Mouse (Mus musculus) neural tube, embryonic 10.5 days (tissue): ENCODE measurements around the gene Bcam.

Source experiments
- DNase-seq: peaks from one replicate; pipeline ENCODE4 v3.0.0-alpha.2; 2017; ENCODE audit warnings: low spot score; ENCODE audit errors: extremely low spot score

The Bcam gene

DNA sequence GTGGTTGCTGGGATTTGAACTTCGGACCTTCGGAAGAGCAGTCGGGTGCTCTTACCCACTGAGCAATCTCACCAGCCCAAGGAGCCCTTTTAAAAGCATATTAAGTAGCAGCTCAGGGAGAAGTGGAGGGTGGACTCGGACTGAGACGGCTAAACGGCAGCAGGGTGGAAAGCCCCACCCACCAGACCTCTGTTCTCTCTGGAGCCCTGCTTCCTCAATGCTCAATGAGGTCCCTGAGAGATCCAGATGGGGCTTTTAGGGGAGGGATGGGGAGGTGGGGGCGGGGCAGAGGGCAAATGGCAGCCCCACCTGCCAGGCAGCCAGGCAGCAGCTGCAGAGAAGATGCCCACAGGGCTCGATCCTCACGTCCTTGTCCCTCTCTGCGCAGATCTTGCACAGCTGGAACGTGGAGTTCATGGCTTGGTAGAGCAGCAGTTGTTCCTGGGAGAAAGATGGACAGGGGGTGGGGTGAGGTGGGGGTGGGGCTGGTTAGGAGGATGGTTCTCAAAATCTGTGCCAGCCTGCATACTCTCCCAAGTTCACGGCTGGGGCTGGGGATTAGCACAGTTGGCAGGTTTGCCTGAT is 15.2 kb upstream of the Bcam start:
- no peak for DNase-seq

DNA sequence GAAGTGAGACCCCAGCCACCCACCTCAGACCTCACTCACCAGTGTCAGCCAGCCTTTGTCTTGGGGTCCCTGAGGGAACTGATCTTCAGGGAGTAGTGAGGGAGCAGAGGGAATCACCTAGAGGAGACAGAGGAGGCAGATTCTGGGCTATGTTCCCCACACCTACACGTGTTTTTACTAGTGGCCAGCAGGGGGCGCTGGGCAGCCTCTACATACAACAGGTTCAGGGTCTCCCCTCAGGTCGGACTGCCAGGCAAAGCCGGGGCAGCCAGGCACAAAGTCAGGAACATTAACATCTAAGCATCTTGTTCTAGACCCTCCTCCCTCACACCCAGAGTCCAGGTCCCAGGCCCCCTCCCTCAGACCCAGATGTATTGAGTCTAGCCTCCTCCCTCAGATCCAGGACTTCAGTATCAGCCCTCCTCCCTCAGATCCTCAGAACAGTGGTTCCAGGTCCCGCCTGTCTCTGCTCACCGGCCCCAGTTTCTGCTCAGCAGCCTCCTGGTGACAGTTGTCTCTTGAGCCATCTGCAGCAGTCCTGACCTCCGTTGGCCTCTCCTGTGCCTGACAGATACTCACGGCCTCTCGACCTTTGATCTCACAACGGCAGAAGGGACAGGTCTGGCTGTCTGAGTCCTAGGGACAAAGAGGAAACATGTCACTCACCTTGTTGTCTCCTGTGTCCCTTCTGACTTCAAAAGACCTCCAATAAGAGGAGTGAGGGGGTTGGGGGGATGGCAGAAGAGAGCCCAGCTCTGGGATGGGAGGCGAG is 14.1 kb upstream of the Bcam start:
- peak; percentile 42 for DNase-seq

GRCm38 (mm10) chr7:19783630-19784029 is 12.8 kb upstream of the Bcam start:
- DNase-seq: no peak

GRCm38 (mm10) chr7:19782645-19783044 is 11.8 kb upstream of the Bcam start:
- DNase-seq: no peak

DNA sequence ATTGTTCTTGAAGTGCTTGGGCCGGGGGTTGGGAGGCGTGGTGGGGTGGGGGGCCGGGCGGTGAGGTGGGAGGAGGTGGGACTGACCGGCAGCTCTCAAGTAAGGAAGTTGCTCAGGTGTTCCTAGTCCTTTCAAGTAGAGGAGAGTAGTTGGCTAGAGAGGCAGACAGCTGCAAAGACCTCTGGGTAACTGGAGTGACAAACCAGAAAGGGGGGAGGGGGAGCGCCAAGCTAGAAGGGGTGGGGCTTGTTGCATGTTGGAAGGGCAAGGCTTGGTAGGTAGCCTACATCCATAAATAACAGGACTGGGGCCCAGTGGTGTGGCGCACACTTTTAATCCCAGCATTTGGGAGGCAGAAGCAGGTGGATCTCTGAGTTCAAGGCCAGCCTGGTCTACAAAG is 10.9 kb upstream of the Bcam start:
- no peak for DNase-seq

- no peak for DNase-seq
Observed at GRCm38 (mm10) chr7:19779903-19780302, 9.1 kb upstream of the Bcam start.

- DNase-seq: no peak
Observed at GRCm38 (mm10) chr7:19778645-19779044, 7.8 kb upstream of the Bcam start.

DNA sequence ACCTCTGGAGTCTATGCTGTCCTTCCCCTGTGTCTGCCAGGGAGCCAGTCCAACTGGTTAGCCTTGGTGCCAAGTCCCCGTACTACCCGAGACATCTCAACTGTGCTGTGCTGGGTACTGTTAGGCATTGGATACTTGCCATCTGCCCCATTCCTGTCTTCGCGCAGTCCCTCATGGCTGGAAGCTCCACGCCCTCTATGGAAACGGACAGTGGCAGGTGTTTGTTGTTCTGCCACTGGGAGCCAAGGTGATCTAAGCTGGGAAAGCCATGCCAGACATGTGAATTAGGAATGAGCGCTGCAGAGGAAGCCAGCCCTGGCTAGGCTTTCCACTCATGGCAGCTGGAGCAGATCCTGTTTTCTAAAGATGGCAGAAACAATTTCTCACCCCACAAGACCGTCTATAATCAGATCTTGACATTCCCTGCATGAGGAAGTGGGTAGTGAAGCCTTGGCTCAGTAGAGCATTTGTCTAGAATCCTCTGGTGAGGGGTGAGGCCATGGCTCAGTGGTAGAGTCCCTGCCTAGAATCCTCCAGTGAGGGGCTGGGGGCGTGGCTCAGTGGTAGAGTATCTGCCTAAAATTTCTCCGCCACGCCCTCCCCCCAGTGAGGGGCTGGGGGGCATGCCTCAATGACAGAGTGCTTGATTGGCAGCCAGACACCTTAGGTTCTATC is 6.4 kb upstream of the Bcam start:
- DNase-seq: no peak

GRCm38 (mm10) chr7:19771682-19772081 is 866 bp upstream of the Bcam start:
- no peak for DNase-seq

- DNase-seq: peak; percentile 90
Observed at GRCm38 (mm10) chr7:19770375-19770754, 451 bp downstream of the Bcam start.

DNA sequence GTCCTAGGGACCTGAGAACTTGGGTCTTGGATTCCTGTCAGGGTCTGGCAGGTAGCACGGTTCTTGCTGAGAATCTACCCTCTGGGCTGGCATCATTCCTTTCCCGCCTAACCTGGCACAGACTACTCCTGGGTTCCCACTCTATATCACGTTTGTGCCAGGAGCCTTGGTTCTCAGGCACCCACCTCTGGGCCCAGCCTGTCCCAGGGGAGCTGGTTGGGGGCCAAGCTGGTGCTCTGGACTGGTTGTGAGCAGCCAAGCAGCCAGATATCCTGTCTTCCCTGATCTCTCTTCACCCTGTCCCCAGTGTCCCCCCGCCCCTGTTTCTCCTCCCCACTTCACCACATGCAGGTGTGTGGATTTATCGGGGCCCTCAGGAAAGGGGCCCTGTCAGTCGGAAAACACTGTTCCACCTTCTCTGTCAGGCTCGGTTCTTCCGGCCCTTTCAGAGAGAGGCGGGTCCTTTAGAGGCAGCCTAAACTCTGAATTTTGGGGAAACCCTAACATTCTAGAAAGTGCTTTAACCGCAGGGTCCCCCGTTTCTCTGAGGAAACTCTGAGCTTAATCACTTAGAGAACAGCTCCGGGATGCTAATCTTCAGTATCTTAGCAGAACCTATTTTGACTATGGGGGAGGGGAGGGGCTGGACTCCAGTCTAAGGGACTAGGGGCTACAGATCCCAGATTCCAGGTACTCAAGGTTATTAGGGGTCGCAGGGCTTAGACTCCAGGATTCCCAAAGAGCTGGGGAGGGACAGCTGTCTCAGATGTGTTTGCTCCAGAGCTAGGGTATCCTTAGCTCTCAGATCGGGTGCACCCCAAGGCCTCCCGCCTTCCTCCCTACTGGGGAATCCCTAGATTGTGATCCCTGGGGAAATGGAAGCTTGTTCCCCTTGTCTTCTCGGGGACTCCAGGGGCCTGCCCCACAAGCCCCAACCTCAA is 1.1 kb downstream of the Bcam start:
- DNase-seq: peak; percentile 23

GRCm38 (mm10) chr7:19769001-19769400 is 1.8 kb downstream of the Bcam start:
- DNase-seq: no peak

DNA sequence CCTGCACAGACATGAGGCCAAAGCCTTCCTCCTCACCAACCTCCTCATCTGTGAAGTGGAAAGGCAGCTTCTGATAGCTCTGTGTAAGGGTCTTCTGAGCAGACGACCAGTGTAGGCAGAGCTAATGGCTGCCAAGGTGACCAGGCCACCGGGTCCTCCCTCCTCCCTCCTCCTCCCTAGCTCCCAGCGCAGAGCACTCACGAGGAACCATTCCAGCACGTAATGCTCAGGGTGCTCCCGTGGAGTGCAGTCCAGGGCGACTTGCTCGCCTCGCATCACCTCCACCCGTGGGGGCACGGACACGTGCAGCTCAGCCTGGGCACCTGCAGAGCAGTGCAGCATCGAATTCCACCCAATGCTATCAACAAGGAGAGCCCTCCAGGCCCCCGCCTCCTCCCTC is 2.6 kb downstream of the Bcam start:
- no peak for DNase-seq

- DNase-seq: no peak
Observed at GRCm38 (mm10) chr7:19764581-19764980, 6.2 kb downstream of the Bcam start.

DNA sequence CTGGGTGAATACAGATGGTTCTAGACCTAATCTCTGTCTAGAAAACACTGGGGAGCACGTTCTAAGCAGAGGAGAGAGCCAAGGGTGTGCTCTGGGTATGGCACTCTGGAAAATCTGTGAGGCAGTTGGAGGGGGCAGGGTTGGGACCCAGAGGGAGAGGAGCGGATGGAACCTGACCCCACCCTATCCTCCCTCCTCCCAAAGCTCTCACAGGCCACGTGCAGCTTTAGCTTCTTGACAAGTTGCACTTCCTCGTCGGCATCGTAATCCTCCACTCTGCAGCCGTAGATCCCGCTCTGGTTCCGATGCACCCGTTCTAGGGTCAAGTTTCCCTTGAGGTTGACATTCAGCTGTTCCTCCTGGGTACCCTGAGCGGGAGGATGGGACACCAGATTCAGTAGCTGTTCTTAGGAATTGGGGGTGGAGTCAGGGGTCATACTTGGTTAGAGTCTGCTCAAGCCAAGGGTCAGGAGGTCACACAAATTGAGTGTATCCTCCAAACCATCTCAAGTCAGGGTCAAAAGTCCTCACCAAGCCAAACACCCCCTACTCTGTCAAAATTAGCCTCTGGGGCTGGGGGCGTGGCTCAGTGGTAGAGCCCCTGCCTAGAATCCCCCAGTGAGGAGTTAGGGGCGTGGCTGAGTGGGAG is 6.9 kb downstream of the Bcam start:
- DNase-seq: no peak

GRCm38 (mm10) chr7:19762283-19762682 is 8.5 kb downstream of the Bcam start:
- DNase-seq: no peak

DNA sequence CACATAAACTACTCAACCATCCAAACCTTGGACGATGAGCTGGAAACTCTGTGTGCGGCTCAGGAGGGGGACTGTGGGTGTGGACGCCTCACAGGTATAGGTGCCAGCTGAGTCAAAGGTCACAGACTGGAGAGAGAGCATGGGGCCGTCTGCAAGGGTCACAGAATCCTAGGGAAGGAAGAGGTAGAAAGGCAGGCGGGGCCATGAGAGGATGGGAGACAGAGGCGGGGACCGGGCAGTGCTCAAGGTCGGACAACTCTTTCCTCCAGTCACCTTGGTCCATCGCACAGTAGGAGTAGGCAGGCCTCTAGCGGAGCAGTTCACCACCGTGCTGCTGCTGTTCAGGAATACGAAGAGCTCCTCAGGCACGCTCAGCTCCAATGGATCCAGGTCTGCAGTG is 10.8 kb downstream of the Bcam start:
- no peak for DNase-seq

DNA sequence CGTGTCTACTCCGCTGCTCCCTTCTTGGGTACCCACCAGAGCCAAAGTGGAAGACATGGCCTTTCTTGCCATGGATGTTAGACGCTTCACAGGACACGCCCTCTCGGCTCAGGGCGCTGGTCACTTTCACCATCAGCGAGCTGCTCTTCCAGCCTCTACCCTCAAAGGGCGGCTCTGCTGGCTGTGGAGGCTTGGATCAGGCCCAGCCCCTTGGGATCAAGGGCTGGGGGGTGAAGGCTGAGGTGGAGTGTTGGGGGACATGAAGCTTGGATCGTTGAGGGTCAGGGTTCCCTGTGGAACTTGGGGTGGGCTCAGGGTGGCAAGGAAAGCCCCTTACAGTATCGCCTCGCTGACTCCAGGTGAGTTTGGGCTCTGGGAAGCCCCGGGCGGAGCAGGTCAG is 12.2 kb downstream of the Bcam start:
- no peak for DNase-seq

DNA sequence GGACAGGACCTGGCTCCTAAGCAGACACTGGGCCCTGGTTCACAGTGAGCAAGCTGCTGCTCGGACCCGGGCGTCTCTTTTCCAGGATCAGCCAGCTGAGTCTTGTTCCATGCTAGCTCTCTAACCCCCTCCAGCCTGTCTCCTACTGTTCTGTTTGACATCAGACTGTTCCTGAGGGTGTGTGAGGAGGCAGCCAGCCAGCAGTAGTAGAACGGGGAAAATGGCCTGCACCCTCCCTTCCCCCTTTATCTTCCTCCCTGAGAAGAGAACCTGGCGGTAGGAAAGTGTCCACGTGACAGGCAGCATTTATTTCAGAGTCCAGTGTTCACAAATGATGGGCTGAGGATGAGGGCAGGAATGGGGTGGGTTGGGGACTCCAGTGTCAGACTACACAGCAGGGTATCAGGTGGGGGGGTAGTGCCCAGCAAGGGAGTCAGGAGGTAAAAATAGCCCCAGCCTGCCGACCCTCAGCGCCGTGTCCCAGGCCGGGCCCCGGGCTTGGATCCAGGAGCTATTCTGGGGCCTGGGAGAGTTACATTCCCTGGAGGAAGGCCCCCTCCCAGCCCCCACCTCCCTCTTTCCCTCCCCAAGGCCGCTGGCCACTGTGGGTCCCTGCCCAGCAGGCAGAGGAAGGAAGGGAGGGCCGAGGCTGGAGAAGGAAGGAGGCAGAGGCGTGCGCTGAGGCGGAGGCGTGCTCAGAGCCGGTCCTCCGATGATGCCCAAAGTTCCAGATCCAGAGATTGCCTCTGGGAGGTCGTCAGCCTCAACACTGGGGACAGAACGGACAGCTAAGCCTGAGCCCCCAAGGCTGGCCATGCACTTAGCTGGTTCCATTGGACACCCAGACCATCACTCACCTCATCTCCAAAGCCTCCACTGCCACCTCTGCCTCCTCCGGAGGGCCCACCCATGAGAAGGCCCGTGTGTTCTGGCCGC is 14.7 kb downstream of the Bcam start:
- no peak for DNase-seq

DNA sequence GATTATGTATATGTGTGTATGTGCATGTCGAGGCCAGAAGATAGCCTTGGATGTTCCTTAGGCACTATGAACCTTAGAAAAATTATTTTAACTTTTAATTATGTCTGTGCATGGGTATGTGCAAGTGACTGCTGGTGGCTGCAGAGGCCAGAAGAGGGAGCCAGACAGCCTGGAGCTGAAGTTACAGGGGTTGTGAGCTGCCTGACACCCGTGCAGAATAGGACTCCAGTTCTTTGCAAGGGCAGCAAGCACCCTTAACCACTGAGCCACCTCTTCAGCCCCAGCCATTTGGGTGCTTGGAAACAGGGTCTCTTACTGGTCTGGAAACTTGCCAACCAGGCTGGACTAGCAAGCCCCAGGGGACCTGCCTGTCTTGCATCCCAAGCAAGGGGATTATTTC is 15.8 kb downstream of the Bcam start:
- no peak for DNase-seq
